Mouse (Mus musculus): ENCODE results near the gene Ccl26. TPM values are rescaled to one million over a fixed set of nuclear protein-coding genes. Genes with fewer than 3 reads are reported as not detected.

The Ccl26 gene
- total RNA-seq, 2 experiments from 2014 or later = not detected

DNA sequence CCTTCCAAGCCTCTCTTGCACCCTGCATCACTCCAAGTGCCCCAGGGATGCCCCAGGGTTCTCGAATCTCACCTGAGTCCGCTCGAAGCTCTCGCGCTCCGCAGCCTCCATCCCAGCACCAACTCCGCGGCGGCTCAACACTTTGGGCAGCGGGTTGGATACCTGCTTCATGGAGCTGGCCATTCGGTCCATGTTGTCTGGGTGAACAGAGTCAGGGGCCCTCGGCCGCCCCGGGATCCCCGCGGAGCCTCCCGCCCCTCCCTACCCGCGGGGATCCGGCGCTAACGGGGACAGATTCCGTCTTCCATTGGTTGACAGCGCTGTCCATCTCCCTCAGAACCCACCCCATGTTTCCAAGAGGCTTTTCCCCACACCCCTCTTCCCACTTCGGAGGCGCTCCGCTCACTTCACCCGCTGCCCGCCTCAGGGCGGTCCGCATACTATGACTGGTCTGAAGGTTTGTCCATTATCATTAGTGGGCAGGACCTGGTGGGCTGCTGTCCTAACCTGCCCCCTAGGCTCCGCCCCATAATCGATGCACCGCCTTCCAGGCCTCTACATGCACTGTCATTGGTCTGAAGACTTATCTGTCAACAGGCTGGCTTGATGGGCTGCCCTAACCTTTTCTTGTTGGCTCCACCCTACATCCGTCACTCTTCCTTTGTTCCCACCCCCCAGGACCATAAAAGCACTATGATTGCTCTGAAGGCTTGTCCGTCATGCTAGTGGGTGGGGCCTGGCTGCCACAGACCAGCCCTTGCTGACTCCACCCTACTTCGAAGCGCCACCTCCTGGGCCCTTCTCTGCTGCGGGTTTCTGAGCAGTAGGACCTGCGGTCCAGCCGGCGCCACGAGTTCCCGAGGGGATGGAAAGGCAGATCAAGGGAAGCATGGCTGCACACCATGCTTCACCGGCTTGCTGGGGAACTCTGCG lies 18.2 kb downstream of the Ccl26 start, which contains the start of gene Hip1:
Hip1 (minus strand) TSS at position 256 of the 933 bp plus-strand sequence.
- ATAC-seq (replicated peaks; ENCODE audit: low FRiP score, low TSS enrichment, poor library complexity, severe bottlenecking) = peak; percentile 98

DNA sequence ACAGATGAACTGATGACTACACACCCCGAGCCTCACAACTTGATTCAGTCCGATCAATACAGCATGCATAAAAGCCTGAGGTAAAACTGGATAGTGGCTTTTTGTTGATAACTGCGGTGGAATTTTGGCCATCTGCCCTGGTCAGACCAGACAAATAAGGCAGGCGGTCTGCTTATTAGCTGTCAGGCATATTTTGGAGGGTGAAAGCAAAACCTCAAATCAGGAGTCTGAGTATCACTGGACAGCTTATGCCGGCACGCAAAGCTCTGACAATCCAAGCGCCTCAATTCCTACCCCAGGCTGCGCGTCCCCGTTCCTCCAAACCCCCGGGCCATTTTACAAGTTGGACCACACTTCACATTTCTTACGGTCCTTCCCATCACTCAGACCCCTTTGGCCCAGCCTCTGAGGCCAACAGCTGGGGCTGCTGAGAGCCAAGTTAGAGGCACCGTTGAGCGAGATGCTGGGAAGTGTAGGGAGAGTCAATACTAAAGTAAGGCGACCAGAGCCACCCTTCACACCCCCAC lies 19.3 kb downstream of the Ccl26 start:
- ATAC-seq (replicated peaks; ENCODE audit: low FRiP score, low TSS enrichment, poor library complexity, severe bottlenecking) = no peak

DNA sequence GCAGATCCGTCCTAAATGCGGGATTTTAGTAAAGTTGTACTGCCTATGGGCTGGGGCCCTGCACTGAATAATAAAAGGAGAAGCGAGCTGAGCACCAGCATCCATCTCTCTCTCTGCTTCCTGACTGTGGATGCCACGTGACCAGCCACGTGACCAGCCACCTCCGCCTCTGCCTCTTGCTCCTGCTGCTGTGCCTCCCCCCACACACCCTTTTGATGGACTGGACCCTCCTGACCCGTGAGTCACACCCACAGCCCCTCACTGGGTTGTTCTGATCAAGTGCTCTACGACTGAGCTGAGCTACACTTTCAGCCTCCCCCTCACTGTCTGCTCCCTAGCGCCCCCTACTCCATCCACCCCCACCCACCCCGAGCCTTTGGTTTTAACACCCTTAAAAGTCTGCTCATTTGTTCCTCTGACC lies 25.6 kb downstream of the Ccl26 start:
- peak; percentile 42 for ATAC-seq (replicated peaks; ENCODE audit: low FRiP score, low TSS enrichment, poor library complexity, severe bottlenecking)

DNA sequence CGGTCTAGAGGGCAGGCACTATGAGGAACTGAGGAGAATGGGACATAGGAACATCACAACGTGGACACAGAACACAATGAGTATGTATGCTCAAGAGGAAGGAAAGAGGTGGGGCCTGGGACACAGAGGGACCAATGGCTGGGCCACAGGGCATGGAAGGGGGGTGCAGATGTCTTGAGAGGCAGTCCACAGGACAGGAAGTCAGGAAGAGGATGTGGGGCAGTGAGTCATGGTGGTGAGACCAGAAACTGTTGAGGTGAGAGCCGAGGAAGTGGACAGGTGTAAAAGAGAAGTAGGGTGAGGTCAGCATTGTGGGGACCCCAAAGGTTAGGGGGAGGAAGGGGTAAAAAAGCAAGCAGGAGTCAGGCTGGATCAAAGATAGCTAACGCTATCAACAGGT lies 26.0 kb downstream of the Ccl26 start:
- ATAC-seq (replicated peaks; ENCODE audit: low FRiP score, low TSS enrichment, poor library complexity, severe bottlenecking) = 0 out of 2 replicates have a peak, but pooled peaks have one; percentile 28

DNA sequence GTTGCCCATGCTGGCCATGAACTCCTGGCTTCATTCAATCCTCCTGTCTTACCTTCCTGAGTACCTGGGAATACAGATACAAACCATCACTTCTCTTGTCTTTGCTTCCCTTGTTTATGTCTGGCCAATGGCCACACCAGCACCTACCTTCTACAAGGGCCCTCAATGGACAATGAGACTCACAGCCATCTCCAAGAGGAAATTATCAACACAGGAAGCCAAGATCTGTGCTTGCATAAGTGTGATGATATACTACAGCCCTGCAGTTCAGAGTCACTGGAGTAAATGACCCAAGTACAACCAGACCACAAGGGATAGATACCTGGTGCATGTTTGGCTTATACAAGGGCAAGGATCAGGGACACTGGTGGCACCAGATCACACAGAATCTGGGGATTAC lies 27.5 kb downstream of the Ccl26 start:
- ATAC-seq (replicated peaks; ENCODE audit: low FRiP score, low TSS enrichment, poor library complexity, severe bottlenecking) = no peak

DNA sequence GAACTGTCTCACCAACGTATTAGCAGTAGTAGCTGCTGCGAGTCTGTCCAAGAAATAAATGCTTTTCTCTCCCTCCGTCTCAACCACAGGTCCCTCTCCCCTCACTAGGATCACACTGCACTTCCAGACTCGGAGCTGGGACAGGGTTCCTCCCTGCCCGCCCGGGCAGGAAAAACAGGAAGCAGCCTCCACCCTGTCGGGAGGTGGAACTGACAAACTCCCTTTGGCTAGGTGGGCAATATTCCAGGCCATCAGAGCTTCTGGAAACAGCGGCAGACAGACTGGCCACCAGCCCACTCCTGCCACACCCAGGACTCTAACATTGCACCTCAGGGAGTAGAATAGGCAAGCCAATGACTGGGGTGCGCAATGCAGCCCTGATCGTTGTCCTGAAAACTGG lies 29.9 kb downstream of the Ccl26 start:
- ATAC-seq (replicated peaks; ENCODE audit: low FRiP score, low TSS enrichment, poor library complexity, severe bottlenecking) = no peak

DNA sequence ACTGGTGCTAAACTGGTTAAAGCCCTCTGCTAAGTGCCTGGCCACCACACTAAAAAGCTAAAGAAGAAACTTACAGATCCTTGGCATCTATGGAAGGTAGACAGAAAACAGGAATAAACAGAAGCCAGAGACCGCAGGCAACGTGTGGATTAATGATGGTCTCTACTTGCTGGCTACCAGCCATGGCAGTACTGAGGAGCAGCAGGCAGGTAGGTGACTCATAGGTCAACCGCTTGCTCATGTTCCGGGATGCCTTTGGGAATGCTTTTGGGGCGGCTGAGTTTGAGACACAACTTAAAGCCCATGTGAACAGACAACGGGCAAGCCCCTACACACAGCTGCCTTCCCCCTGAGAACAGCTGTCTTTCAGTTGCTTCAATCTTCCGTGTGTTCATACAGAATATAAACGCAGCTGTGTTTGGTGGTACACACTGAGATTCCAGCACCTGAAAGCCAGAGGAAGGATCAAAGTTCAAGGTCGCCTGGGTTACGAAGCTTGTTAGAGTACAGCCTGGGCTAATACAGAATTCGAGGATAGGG lies 32.0 kb downstream of the Ccl26 start:
- no peak for ATAC-seq (replicated peaks; ENCODE audit: low FRiP score, low TSS enrichment, poor library complexity, severe bottlenecking)

DNA sequence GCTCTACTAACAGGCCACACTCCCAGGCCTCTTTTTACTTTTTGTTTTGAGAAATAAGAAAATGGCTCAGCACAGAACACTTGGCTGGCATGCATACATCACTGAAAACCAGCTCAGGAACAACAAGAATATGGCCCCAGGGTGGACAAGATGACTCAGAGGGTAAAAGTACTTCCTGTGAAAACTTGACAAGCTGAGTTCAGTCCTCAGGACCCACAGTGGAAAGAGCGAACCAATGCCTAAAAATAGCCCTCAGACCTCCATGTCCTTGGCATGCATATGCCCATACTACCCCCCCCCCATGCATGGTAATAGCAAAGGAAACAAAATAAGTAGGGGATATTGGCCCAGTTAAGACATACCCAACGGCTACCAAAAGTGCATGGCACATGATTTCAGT lies 33.4 kb downstream of the Ccl26 start:
- no peak for ATAC-seq (replicated peaks; ENCODE audit: low FRiP score, low TSS enrichment, poor library complexity, severe bottlenecking)

DNA sequence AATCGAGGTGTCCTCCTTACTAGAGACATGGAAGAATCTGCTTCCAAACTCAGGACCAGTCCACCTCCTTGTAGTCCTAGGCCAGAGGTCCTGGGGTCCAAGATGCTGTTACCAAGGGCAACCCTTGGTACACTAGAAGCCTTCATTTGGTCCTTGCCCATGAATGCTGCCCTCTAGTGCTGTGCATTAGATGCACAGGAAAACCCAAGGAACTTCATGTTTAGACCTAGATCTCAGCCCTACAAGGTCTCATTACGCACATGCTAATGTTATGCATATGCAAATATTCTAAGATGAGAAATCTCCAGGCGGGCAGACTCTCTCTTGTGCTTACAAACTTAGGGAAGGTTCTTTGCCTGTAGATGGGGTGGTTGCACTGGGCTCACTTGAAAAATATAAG lies 34.1 kb downstream of the Ccl26 start:
- ATAC-seq (replicated peaks; ENCODE audit: low FRiP score, low TSS enrichment, poor library complexity, severe bottlenecking) = no peak

DNA sequence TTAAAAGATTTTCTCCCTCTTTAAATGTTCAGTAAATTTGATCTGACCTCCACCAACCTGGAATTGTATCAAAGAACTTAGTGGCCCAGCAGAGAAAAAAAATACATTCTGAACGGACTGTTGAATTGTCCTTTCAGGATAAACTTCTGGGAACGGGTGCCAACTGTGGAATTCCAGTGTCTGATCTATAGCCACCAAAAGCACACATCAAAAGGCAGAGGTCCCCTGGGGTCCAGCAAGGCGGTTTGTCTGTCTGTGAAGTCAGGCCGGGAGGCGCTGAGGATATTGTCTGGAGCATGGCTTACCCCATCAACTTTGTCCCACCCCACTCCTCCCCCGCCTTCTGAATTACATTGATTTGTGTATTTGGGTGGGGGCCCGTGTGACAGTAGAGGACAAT lies 35.4 kb downstream of the Ccl26 start:
- no peak for ATAC-seq (replicated peaks; ENCODE audit: low FRiP score, low TSS enrichment, poor library complexity, severe bottlenecking)

DNA sequence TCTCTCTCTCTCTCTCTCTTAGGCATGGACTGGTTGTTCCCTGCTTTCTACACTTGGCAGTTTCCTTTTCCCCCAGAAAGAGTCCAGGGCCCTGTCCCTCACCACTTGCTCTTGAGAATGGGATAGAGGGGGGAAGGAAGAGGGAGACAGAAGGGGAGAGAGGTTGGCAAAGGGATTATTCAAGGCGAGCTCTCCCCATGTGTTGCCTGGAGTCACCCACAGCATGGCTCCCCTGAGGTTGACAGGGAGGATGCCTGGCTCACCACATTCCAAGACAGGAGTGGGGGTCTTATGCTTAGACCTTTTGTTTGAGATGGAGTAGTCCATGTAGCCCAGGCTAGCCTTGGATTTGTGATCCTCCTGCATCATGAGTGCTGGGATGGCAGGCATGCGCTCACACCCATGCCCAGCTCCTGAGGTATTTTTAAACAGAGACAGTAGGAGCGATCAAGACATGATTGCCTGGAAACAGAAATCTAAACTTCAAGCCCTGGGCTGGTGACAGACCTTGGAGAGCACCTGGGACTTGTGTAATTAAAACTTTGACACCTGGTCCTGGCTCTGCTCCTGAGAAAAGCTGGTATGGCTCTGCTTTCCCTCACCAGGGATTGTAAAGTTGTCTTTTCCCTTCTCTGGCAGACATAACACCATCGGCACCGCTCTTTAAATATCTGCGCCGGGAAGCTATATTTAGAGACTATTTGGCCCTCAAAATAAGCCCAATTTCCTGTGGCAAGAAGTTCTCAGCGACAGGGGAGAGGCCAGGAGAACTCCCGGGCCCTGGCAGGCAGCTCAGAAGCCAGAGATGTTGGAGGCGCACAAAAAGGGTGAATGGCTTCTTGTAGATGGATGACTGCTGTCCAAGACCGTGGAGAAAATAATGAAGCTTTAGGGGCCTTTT lies 38.5 kb downstream of the Ccl26 start:
- ATAC-seq (replicated peaks; ENCODE audit: low FRiP score, low TSS enrichment, poor library complexity, severe bottlenecking) = no peak

DNA sequence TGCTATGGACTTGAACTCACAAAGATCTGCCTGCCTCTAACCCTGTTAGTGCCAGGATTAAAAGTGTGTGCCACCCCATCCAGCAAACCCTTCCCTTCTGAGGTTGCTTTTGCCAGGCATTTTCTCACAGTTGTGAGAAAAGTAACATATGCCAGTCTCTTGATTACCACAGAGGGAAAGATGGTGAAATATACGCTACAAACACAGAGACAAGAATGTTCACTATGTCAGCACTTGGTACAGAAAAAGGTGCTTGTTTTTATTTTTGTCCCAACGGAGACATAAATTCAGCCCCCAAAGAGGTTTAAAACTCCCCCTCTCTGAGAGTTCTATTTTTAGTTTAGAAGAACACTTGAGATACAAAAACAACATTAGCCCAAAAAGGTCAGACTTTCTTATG lies 39.3 kb downstream of the Ccl26 start:
- no peak for ATAC-seq (replicated peaks; ENCODE audit: low FRiP score, low TSS enrichment, poor library complexity, severe bottlenecking)

DNA sequence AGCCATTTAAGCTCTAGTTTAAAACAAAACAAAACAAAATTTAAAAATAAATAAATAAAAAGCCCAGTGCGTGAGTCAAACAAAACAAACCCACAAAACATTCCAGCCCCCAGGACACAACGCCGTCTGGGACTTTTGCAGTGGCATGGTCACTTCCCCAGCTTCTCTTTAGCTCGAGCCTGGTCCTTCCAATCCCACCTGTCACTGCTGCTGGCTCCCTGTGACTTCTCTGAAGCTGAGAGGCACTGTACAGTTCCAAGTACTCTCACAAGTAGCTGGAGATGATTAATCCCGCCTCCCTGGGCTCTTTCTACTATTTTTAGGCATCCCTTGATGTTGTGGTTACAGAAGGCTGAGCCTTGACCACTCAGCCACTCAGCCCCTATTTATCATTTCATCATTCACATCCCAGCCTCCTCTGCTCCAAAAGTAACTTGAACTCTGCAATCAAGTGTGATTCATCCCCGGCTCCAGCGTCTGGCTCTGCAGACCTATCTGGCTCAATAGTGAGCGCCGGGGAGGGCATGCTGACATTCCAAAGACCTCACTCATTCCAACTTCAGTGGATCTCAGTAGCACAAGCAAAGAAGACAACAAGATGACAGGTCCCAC lies 41.2 kb downstream of the Ccl26 start:
- no peak for ATAC-seq (replicated peaks; ENCODE audit: low FRiP score, low TSS enrichment, poor library complexity, severe bottlenecking)

DNA sequence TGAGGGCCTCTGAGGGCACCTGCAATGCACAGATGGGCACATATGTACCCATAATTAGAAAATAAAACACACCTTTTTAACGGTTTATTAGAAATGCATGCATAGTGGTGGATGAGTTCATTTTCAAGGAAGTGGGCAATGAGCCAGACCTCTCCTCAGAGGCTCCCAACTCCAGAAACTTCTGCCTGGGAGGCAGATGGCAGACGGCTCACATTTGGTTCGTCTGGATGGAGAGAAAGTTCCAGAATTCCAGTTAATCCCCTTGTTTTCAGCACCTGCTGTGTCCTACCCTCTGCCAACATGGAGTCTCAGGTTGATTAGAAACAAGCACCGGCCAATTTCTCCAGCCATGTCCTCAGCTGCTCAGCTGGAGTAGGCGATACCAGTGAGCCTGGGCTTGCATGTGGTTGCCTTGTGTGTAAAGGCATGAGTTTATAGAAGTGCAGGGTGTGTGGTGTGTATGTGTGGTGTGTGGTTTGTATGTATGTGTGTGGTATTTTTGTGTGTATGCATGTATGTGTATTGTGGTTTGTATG lies 46.0 kb downstream of the Ccl26 start:
- no peak for ATAC-seq (replicated peaks; ENCODE audit: low FRiP score, low TSS enrichment, poor library complexity, severe bottlenecking)

DNA sequence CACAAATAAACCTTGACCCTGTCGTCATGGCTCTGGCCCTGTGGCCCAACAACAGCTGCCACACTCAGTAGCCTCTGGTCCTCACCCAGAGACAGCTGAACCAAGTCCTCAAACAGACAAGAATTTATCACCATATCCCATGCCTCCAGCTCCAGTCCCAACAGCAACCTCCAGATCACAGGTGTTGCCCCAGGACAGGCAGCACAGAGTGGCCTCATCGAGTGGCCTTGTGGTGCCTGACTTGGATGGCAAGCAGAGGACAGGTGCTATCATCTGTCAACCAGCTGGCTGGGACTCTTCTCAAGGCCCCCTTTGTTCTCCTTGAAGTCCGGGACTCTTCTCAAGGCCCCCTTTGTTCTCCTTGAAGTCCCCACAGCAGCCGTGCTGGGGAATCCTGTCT lies 50.2 kb downstream of the Ccl26 start:
- no peak for ATAC-seq (replicated peaks; ENCODE audit: low FRiP score, low TSS enrichment, poor library complexity, severe bottlenecking)

DNA sequence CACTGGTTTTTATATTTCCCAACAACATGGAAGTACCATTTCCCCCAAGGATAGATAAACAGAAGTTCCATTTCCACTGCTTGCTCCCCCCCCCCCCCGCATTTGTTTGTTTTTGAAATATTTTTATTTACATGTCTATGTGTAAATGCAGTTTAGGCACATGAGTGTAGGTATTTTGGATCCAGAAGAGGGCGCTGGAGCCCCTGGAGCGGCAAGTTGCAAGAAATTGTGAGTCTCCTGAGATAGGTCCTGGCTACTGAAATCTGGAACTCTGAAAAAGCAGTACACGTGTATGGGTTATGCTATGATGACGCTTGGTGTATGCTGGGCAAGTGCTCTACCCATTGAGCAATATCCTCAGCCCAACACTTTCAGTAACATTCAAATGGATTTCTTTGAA lies 52.3 kb downstream of the Ccl26 start:
- ATAC-seq (replicated peaks; ENCODE audit: low FRiP score, low TSS enrichment, poor library complexity, severe bottlenecking) = no peak
